Mouse (Mus musculus) CH12.LX (cell line): Measurements from ENCODE around the gene Sobp. TPM values are rescaled to one million over a fixed set of nuclear protein-coding genes. Genes with fewer than 3 reads are reported as not detected.

ENCODE experiments used
- DNase-seq: peaks from one replicate; pipeline ENCODE4 v3.0.0-alpha.2; 2013; ENCODE audit errors: extremely low read depth
- H3K27ac ChIP-seq: 2 replicates; pipeline ENCODE4 v1.5.1; 2012; ENCODE audit warnings: low read depth, mild to moderate bottlenecking, control low read depth, moderate library complexity; ENCODE audit not compliant: insufficient read depth
- H3K27me3 ChIP-seq: replicated peaks from 2 replicates; pipeline ENCODE3; 2012; ENCODE audit warnings: inconsistent platforms
- H3K36me3 ChIP-seq, 2 experiments: replicated peaks in 1 of 2; 2 replicates each; pipeline versions ENCODE3 to v1.6.1; 2012; ENCODE audit warnings: inconsistent platforms in 1 of 2, low read length in 1 of 2, mild to moderate bottlenecking in 1 of 2, mixed read lengths in 1 of 2, moderate library complexity in 1 of 2; ENCODE audit not compliant: control insufficient read depth in 1 of 2, insufficient read depth in 1 of 2
- H3K4me1 ChIP-seq, 2 experiments: 2 replicates each; pipeline ENCODE4 v1.6.1; 2012; ENCODE audit warnings: inconsistent platforms in 1 of 2, moderate library complexity in 1 of 2; ENCODE audit not compliant: insufficient read depth in 2 of 2, control insufficient read depth in 1 of 2
- H3K4me2 ChIP-seq: 2 replicates; pipeline ENCODE4 v1.6.1; 2012; ENCODE audit warnings: low read depth, mild to moderate bottlenecking, control low read depth; ENCODE audit not compliant: poor library complexity, insufficient read depth, severe bottlenecking
- H3K4me3 ChIP-seq, 3 experiments: fragments of 150-350 bp in 1 of 3; sonication (generic) in 1 of 3; replicated peaks in 1 of 3; 2 replicates each; pipeline versions ENCODE3 to v1.5.1; 2011 to 2012; ENCODE audit warnings: low read depth in 2 of 3, low read length in 2 of 3, mild to moderate bottlenecking in 2 of 3, moderate library complexity in 2 of 3, control low read depth in 1 of 3, improper control_type of control experiment in 1 of 3, inconsistent platforms in 1 of 3, mixed read lengths in 1 of 3; ENCODE audit not compliant: poor library complexity in 1 of 3
- H3K79me2 ChIP-seq: replicated peaks from 2 replicates; pipeline ENCODE4 v1.6.1; 2012; ENCODE audit warnings: mild to moderate bottlenecking, moderate library complexity; ENCODE audit not compliant: control insufficient read depth, poor library complexity, insufficient read depth, severe bottlenecking; ENCODE audit errors: extremely low read depth
- H3K9ac ChIP-seq: 2 replicates; pipeline ENCODE4 v1.6.1; 2012; ENCODE audit warnings: low read depth, mild to moderate bottlenecking, control low read depth, moderate library complexity; ENCODE audit not compliant: insufficient read depth
- H3K9me3 ChIP-seq: replicated peaks from 2 replicates; pipeline ENCODE3; 2012; ENCODE audit warnings: low read length, inconsistent platforms, mixed read lengths
- BHLHE40 ChIP-seq: IDR thresholded peaks from 2 replicates; pipeline ENCODE4 v1.6.1; 2011; ENCODE audit warnings: mild to moderate bottlenecking, low read depth, low read length, improper control_type of control experiment
- CHD1 ChIP-seq: IDR thresholded peaks from 2 replicates; pipeline ENCODE4 v1.6.1; 2012; ENCODE audit warnings: low read depth, low read length, improper control_type of control experiment, inconsistent platforms
- ELF1 ChIP-seq: IDR thresholded peaks from 2 replicates; pipeline ENCODE4 v1.6.1; 2014; ENCODE audit warnings: low read depth, mild to moderate bottlenecking, inconsistent platforms, low read length, improper control_type of control experiment
- JUN ChIP-seq: IDR thresholded peaks from 2 replicates; pipeline ENCODE4 v1.6.1; 2011; ENCODE audit warnings: low read depth, mild to moderate bottlenecking, low read length, improper control_type of control experiment, moderate library complexity; ENCODE audit not compliant: insufficient read depth
- MAZ ChIP-seq: IDR thresholded peaks from 2 replicates; pipeline ENCODE4 v1.6.1; 2012; ENCODE audit warnings: low read depth, mild to moderate bottlenecking, inconsistent platforms, low read length, improper control_type of control experiment, moderate library complexity
- SMC3 ChIP-seq: IDR thresholded peaks from 2 replicates; pipeline ENCODE4 v1.6.1; 2011; ENCODE audit warnings: low read depth, low read length, improper control_type of control experiment
- TCF12 ChIP-seq: IDR thresholded peaks from 2 replicates; pipeline ENCODE4 v1.6.1; 2014; ENCODE audit warnings: low read depth, mild to moderate bottlenecking, inconsistent platforms, low read length, improper control_type of control experiment
- USF2 ChIP-seq: conservative IDR thresholded peaks from 2 replicates; pipeline ENCODE4 v1.6.1; 2011; ENCODE audit warnings: low read depth, low read length, improper control_type of control experiment
- ZMIZ1 ChIP-seq: IDR thresholded peaks from 2 replicates; pipeline ENCODE4 v1.6.1; 2012; ENCODE audit warnings: low read depth, mild to moderate bottlenecking, inconsistent platforms, low read length, improper control_type of control experiment
- dilution Hi-C: fragments of 300-500 bp; cut with MboI; formaldehyde crosslinking; loops from 2 replicates; pipeline ENCODE4 v1.14.3; 2020; ENCODE audit warnings: low sequenced_read_pairs; ENCODE audit not compliant: extremely low pct_unique_long_range_greater_than_20kb, extremely low pct_ligation_motif_present
- in situ Hi-C: fragments of 300-500 bp; cut with MboI; formaldehyde crosslinking; loops from 3 replicates; pipeline ENCODE4 v1.14.3; 2019; ENCODE audit warnings: low sequenced_read_pairs, low pct_ligation_motif_present, low pct_unique_long_range_greater_than_20kb, mixed read lengths
- polyA plus RNA-seq: library from polyadenylated mRNA; unstranded; fragments of >175 nt; gene quantifications from 2 replicates; pipeline ENCODE4 v1.2.1, GENCODE M21; 2012; ENCODE audit warnings: low read depth; ENCODE audit not compliant: insufficient read length
- total RNA-seq, 2 experiments: library from RNA; depleted of rRNA; stranded (reverse); fragments of 300-350 nt in 1 of 2; fragments of >200 nt in 1 of 2; gene quantifications; 2 replicates each; pipeline ENCODE4 v1.2.3; 2012 to 2014

Sobp gene
- total and polyA plus RNA-seq, 3 experiments = 0.04 to 0.77 (median 0.08) TPM

DNA sequence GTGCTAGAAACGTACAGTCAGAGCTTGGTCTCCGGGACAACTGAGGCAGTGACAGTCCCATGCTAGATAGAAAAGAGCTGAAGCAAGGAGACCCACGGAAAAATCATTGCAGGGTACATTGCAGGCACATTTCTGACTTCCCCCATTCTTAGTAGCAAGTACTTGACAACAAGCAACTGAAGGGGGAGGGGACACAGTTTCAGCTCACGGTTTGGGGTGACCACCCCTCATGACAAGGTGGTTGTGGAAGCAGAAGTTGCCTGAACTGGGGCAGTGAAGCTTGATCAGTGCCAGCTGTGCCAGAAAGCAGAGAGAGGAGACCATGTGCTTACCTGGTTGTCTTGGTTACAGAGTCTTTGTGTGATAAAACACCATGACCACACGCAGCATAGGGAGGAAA is 220.7 kb downstream of the Sobp start:
- no peaks in the 10 kb centered on the region for H3K27me3 ChIP-seq

More for the DNA sequence above, 220.7 kb downstream of the Sobp start:
- Histone ChIP-seq H3K4me1 (peaks cover 6 to 18% of the 10 kb centered on the region in 2 experiments; a peak in 3 of 4 replicates), H3K4me3 (no peak overlapping the region), H3K9ac (no peak overlapping the region), H3K27ac (no peak overlapping the region), H3K4me2 (no peak overlapping the region), H3K36me3 (no peaks in the 10 kb centered on the region), H3K79me2 (no peaks in the 10 kb centered on the region), H3K9me3 (no peaks in the 10 kb centered on the region)
- dilution Hi-C loops (no loop called here), in situ Hi-C loops (no loop called here)
- no peak for DNase-seq
- TF ChIP-seq BHLHE40 = no peak
- TF ChIP-seq ZMIZ1 = no peak
- TF ChIP-seq TCF12 = no peak
- TF ChIP-seq MAZ = no peak
- no peak for TF ChIP-seq CHD1
- TF ChIP-seq SMC3 = no peak
- TF ChIP-seq ELF1 = no peak
- TF ChIP-seq JUN = no peak
- no peak for TF ChIP-seq USF2

Other genes with a start within 250 kb of the Sobp start
- gene 9030612E09Rik, start 174 bp upstream of the Sobp start, total RNA-seq (2012; rRNA removed) = not detected in 2 replicates
- gene 9030612E09Rik, start 174 bp upstream of the Sobp start, total RNA-seq (2014; rRNA removed) = 0.15 TPM in 1 of 2 replicates, not detected in the other
- not detected in 2 replicates for gene 9030612E09Rik, start 174 bp upstream of the Sobp start, polyA plus RNA-seq
- gene Pdss2, start 47.0 kb upstream of the Sobp start, total RNA-seq (2012; rRNA removed) = 11.1 and 12.5 TPM in 2 replicates
- 17.9 and 18.4 TPM in 2 replicates for gene Pdss2, start 47.0 kb upstream of the Sobp start, total RNA-seq (2014; rRNA removed)
- 13.2 and 14.3 TPM in 2 replicates for gene Pdss2, start 47.0 kb upstream of the Sobp start, polyA plus RNA-seq